Mouse (Mus musculus): ENCODE results near the gene Itsn1. TPM values are rescaled to one million over a fixed set of nuclear protein-coding genes. Genes with fewer than 3 reads are reported as not detected.

The Itsn1 gene
- polyA plus RNA-seq, 1 experiment from 2014 or later: 29.6 TPM

- no peak overlapping the region for H3K4me3 ChIP-seq
- no peak overlapping the region for H3K4me2 ChIP-seq
- WGBS: 73% methylated on average over 5 of the region's 5 CpGs
- H3K9ac ChIP-seq: no peak overlapping the region
- ATAC-seq (ENCODE audit: insufficient number of reproducible peaks, insufficient read depth, low FRiP score, low TSS enrichment, low read depth): no peak
- no peak overlapping the region for H3K27ac ChIP-seq
- no peaks in the 10 kb centered on the region for H3K36me3 ChIP-seq
- no peaks in the 10 kb centered on the region for H3K9me3 ChIP-seq
- H3K4me1 ChIP-seq: peaks cover 28% of the 10 kb centered on the region
- H3K27me3 ChIP-seq: no peaks in the 10 kb centered on the region
Measured at GRCm38 (mm10) chr16:91734771-91735170, 5.7 kb downstream of the Itsn1 start.

- Histone ChIP-seq H3K9me3 (no peaks in the 10 kb centered on the region), H3K4me1 (peaks cover 37% of the 10 kb centered on the region), H3K27ac (no peak overlapping the region), H3K4me2 (no peak overlapping the region), H3K27me3 (no peaks in the 10 kb centered on the region), H3K9ac (no peak overlapping the region), H3K36me3 (no peaks in the 10 kb centered on the region), H3K4me3 (no peak overlapping the region)
- WGBS: 77% methylated on average over 7 of the region's 7 CpGs
- ATAC-seq (ENCODE audit: insufficient number of reproducible peaks, insufficient read depth, low FRiP score, low TSS enrichment, low read depth): no peak
Measured at GRCm38 (mm10) chr16:91736046-91736816, 7.2 kb downstream of the Itsn1 start.

- Histone ChIP-seq H3K9ac (no peak overlapping the region), H3K27ac (no peak overlapping the region), H3K27me3 (no peaks in the 10 kb centered on the region), H3K9me3 (no peaks in the 10 kb centered on the region), H3K4me2 (no peak overlapping the region), H3K36me3 (no peaks in the 10 kb centered on the region), H3K4me3 (no peak overlapping the region), H3K4me1 (peaks cover 27% of the 10 kb centered on the region)
- no peak for ATAC-seq (ENCODE audit: insufficient number of reproducible peaks, insufficient read depth, low FRiP score, low TSS enrichment, low read depth)
- WGBS: 81% methylated on average over 6 of the region's 6 CpGs
Measured at GRCm38 (mm10) chr16:91738505-91738904, 9.4 kb downstream of the Itsn1 start.

DNA sequence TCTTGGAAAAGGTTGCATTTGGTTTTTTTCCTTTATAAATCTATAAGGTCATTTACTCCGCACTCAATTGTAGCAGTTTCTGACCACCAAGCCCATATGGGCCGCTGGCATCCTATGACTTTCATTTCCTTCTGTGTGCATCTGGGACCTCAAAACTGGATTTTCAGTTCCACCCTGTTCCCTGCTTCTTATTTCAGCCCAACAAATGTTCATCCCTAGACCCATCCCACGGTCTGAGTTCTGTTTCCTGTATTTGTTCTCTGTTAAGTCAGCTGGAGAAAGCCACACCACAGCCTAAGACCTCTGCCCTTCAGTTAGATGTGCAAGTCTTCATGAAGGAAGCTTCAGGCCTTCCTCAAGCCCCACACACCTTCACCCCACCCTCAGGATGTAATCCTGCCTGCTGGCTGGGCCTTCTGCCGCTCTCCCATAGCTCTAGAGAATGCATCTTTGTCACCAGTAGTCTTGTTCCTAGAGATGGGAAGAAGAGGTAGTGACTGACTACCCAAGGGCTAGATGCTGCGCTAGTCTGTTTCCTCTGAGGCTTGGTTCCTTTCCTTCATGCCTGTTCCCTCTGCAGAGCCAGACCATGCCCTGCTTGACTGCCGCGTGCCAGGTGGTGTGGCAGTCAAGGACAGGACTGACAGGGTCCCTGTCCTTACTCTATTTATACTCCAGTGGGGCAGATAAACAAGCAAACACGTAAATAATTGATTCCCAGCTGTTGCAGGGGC is 11.3 kb downstream of the Itsn1 start:
- no peak overlapping the region for H3K4me3 ChIP-seq
- H3K9ac ChIP-seq: no peak overlapping the region
- H3K9me3 ChIP-seq: no peaks in the 10 kb centered on the region
- H3K36me3 ChIP-seq: no peaks in the 10 kb centered on the region
- ATAC-seq (ENCODE audit: insufficient number of reproducible peaks, insufficient read depth, low FRiP score, low TSS enrichment, low read depth): no peak
- H3K27me3 ChIP-seq: no peaks in the 10 kb centered on the region
- 61% methylated on average over 8 of the region's 8 CpGs for WGBS
- no peak overlapping the region for H3K4me2 ChIP-seq
- H3K27ac ChIP-seq: no peak overlapping the region
- H3K4me1 ChIP-seq: peaks cover 35% of the 10 kb centered on the region

GRCm38 (mm10) chr16:91740918-91741255 is 11.8 kb downstream of the Itsn1 start:
- no peak overlapping the region for H3K4me3 ChIP-seq
- H3K27ac ChIP-seq: no peak overlapping the region
- no peak for ATAC-seq (ENCODE audit: insufficient number of reproducible peaks, insufficient read depth, low FRiP score, low TSS enrichment, low read depth)
- no peaks in the 10 kb centered on the region for H3K9me3 ChIP-seq
- no peak overlapping the region for H3K4me2 ChIP-seq
- peaks cover 41% of the 10 kb centered on the region for H3K4me1 ChIP-seq
- 60% methylated on average over 7 of the region's 7 CpGs for WGBS
- H3K27me3 ChIP-seq: no peaks in the 10 kb centered on the region
- H3K9ac ChIP-seq: no peak overlapping the region
- no peaks in the 10 kb centered on the region for H3K36me3 ChIP-seq

DNA sequence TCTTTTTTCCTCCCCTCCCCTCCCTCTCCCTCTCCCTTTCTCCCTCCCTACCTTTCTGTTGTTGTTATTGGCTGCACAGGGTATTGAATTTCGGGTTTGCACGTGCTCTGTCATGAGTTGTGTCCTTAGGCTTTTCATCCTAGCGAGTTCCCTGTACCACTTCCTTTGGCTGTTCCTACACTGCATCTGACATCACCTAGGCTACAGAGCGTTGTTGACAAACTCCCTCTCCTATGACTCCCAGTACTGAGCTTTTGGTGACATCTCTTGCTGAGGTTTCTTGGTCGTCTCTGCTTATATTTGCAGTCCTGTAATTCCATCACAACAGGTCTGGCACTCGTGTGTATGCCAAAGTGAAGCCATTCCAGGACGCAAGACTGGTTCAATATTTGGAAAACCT is 14.0 kb downstream of the Itsn1 start:
- Histone ChIP-seq H3K36me3 (no peaks in the 10 kb centered on the region), H3K4me3 (no peak overlapping the region), H3K27me3 (no peaks in the 10 kb centered on the region), H3K27ac (no peak overlapping the region), H3K9me3 (no peaks in the 10 kb centered on the region), H3K4me1 (peaks cover 48% of the 10 kb centered on the region), H3K4me2 (no peak overlapping the region), H3K9ac (no peak overlapping the region)
- no peak for ATAC-seq (ENCODE audit: insufficient number of reproducible peaks, insufficient read depth, low FRiP score, low TSS enrichment, low read depth)
- WGBS: 59% methylated on average over 7 of the region's 7 CpGs

DNA sequence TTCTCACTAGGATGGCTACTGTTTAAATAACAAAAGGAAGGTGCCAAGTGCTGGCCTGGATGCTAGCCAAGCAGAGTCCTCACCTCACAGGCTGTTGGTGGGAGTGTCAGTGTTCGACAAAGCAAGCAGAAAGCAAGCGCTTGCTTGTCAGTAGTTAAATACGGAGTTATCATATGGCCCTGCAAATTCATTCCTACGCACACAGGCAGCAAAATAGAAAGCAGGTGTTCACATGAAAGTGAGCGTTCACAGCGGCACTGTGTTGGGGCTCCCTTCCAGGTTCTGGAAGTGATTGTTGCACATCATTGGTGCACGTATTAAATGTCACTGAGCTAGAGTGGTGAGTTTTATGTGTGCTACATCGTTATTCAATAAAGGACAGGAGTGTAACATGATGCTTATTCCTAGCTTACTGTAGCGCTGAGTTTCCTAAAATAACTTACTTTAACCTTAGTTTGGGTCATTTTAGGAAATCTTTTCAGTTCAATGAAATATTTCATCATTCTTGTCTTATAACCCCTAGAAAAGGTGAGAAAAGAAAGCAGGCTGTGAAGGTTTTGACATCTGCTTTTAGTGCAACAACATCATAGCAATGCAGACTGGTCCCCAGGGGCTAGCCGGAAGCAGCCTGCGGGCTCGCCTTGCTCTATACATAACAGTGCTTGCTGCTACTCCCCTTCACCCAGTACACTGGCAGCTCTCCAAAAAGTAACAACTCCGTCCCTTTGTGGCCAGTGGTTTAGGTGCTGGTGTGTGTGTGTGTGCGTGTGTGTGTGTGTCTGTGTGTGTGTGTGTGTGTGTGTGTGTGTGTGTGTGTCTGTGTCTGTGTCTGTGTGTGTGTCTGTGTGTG is 17.2 kb downstream of the Itsn1 start:
- Histone ChIP-seq H3K4me2 (peak overlapping the region; percentile 35), H3K27ac (peak overlapping the region; percentile 69)
- 8% methylated on average over 14 of the region's 14 CpGs for WGBS

GRCm38 (mm10) chr16:91747567-91747966 is 18.5 kb downstream of the Itsn1 start:
- H3K9ac ChIP-seq: no peak overlapping the region
- H3K4me2 ChIP-seq: no peak overlapping the region
- H3K36me3 ChIP-seq: no peaks in the 10 kb centered on the region
- no peaks in the 10 kb centered on the region for H3K9me3 ChIP-seq
- 79% methylated on average over 6 of the region's 6 CpGs for WGBS
- no peak overlapping the region for H3K27ac ChIP-seq
- H3K4me1 ChIP-seq: peaks cover 40% of the 10 kb centered on the region
- no peak overlapping the region for H3K4me3 ChIP-seq
- ATAC-seq (ENCODE audit: insufficient number of reproducible peaks, insufficient read depth, low FRiP score, low TSS enrichment, low read depth): no peak
- H3K27me3 ChIP-seq: no peaks in the 10 kb centered on the region

More for the DNA sequence above, 17.2 kb downstream of the Itsn1 start:
- peaks cover 30% of the 10 kb centered on the region for H3K4me1 ChIP-seq
- no peaks in the 10 kb centered on the region for H3K36me3 ChIP-seq
- H3K4me3 ChIP-seq: no peak overlapping the region
- no peaks in the 10 kb centered on the region for H3K27me3 ChIP-seq
- H3K9me3 ChIP-seq: no peaks in the 10 kb centered on the region
- ATAC-seq (ENCODE audit: insufficient number of reproducible peaks, insufficient read depth, low FRiP score, low TSS enrichment, low read depth): peak; percentile 78; the same call in 1 of the 2 replicates
- no peak overlapping the region for H3K9ac ChIP-seq

DNA sequence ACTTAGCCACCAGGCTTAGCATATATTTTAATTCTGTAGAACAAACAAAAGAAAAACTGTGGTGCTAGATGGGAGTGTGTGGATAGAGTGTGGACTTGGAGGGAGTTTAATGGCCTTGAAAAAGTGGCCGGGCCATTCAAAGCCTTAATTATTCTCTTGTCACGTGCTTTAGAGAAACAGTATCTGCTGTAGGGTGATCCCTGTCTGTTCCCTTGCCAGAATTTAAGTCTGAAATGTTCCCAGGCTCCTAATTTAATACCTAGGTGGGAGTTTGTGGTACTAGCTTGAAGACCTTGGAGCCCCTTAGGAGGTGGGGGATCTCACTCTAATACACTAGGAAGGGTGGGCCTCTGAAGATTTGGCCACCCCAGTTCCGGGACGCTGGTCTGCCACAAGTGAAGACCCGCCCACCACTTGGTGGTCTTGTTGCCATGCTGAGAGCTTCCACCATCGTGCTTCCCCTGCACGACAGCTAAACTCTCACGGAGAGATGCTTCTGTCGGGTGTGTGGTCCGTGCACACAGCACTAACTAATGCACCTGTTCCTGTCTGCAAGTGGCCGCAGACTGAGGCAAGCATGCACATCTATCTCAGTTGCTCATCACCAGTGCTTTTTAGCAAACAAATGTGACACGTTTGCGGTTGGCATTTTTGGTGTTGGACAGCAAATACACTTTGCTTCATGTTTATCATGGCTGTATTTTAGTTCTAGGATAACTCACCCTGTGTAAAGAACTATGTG is 22.7 kb downstream of the Itsn1 start:
- Histone ChIP-seq H3K4me2 (no peak overlapping the region), H3K27me3 (no peaks in the 10 kb centered on the region), H3K27ac (no peak overlapping the region), H3K9me3 (no peaks in the 10 kb centered on the region), H3K4me1 (peaks cover 30% of the 10 kb centered on the region), H3K4me3 (no peak overlapping the region), H3K9ac (no peak overlapping the region), H3K36me3 (no peaks in the 10 kb centered on the region)
- 76% methylated on average over 13 of the region's 13 CpGs for WGBS
- ATAC-seq (ENCODE audit: insufficient number of reproducible peaks, insufficient read depth, low FRiP score, low TSS enrichment, low read depth): no peak

- 78% methylated on average over 4 of the region's 4 CpGs for WGBS
Measured at GRCm38 (mm10) chr16:91753611-91754010, 24.5 kb downstream of the Itsn1 start.

GRCm38 (mm10) chr16:91754957-91755356 is 25.9 kb downstream of the Itsn1 start:
- ATAC-seq (ENCODE audit: insufficient number of reproducible peaks, insufficient read depth, low FRiP score, low TSS enrichment, low read depth): no peak
- peaks cover 37% of the 10 kb centered on the region for H3K4me1 ChIP-seq
- WGBS: 85% methylated on average over 6 of the region's 6 CpGs

More at GRCm38 (mm10) chr16:91753611-91754010, 24.5 kb downstream of the Itsn1 start:
- Histone ChIP-seq H3K9me3 (no peaks in the 10 kb centered on the region), H3K4me3 (no peak overlapping the region), H3K4me2 (no peak overlapping the region), H3K9ac (no peak overlapping the region), H3K27me3 (no peaks in the 10 kb centered on the region), H3K27ac (no peak overlapping the region), H3K4me1 (peaks cover 37% of the 10 kb centered on the region), H3K36me3 (no peaks in the 10 kb centered on the region)
- no peak for ATAC-seq (ENCODE audit: insufficient number of reproducible peaks, insufficient read depth, low FRiP score, low TSS enrichment, low read depth)

More at GRCm38 (mm10) chr16:91754957-91755356, 25.9 kb downstream of the Itsn1 start:
- Histone ChIP-seq H3K27me3 (no peaks in the 10 kb centered on the region), H3K36me3 (no peaks in the 10 kb centered on the region), H3K9me3 (no peaks in the 10 kb centered on the region), H3K4me2 (no peak overlapping the region), H3K4me3 (no peak overlapping the region), H3K27ac (no peak overlapping the region), H3K9ac (no peak overlapping the region)

All from embryonic facial prominence, embryonic 13.5 days (tissue).